Mouse (Mus musculus) cerebellum, adult 11 months (tissue): Measurements from ENCODE around the gene Vps13a.
"Not testable (repeated sequence)": the region's sequence is repeated elsewhere in the genome, so short reads cannot be mapped to it uniquely, and the experiment has no call there.

Source experiments
- DNase-seq: peaks from one replicate; pipeline ENCODE4 v3.0.0; 2022

Vps13a gene

GRCm38 (mm10) chr19:16780790-16781384, at the start of gene Vps13a:
TSS of gene Vps13a (minus strand) at chr19:16780933.
- DNase-seq = peak; percentile 82

DNA sequence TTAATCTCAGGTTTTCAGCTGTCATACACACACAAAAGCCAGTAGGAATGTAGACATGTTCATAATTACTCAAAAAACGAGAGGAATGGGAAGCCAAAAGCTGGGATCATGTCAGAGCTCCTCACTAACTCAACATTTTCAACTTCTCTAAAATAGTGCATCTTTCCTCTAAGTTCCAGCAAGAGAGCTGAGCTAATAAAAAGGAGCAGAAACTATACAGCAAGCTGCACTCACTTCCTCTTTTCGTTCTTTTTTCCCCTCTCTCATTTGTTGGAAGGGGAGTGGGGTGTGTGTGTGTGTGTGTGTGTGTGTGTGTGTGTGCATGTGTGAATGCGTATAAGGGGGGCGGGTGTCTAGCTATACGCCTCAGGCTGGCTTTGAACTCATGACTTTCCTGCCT, 46.9 kb upstream of the Vps13a start:
- no peak for DNase-seq

DNA sequence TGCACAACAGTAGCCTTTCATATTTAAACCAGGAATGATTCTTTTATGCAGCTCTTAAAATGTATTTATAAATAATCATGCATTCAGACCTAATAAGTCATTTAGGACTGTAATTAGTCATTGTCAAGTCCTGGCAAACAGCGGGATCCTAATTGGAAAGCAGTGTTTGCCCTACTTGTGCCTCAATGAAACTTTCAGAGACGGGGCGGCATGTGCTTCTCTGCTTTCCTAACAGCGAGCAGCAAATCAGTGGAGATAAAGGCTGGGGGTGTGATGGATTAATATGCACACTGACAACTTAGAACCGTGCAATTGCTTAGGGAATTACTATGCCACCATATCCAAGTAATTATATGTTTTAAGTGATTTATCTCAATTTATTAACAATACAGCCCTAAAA, 44.5 kb upstream of the Vps13a start:
- DNase-seq = no peak

- no peak for DNase-seq
Observed at GRCm38 (mm10) chr19:16814848-16815247, 34.1 kb upstream of the Vps13a start.

GRCm38 (mm10) chr19:16813306-16813705, 32.6 kb upstream of the Vps13a start:
- DNase-seq = no peak

GRCm38 (mm10) chr19:16812072-16812608, 31.4 kb upstream of the Vps13a start:
- DNase-seq = no peak

DNA sequence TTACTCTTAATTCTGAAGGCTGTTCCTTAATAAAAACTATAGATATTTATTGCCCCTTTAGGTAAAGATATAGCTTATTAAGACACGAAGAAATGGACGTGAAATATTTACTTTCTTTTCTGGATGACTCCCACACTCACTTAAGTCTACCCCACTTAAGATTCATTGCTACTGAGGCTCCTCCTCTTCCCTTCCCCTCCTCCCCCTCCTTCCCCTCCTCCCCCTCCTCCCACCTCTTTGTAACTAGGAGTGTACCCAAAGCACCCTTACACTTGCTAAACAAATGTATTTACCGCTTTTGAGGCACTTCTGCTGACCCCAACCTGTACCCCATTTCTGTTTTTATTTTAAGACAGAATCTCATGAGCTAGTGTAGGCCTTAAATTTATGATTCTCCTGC, 24.4 kb upstream of the Vps13a start:
- no peak for DNase-seq

GRCm38 (mm10) chr19:16804578-16804977, 23.8 kb upstream of the Vps13a start:
- DNase-seq = no peak

DNA sequence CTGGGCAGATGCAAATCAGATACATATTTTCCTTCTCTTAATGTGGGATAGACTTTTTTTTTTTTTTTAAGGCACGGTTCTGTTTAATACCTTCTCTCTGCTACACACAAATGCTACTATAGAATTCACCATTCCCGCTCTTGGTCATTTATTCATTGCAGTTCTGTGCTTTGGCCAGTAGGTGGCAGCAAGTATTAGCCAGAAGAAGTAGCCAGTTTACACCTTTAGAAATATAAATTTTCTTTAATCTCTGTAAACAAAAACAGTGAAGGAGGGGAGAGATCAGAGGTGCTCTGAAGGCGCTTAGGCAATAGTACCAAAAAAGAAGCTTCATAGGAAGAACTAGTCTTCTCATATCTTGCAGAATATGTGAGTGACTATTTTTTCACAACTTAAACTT, 22.0 kb upstream of the Vps13a start:
- DNase-seq = peak; percentile 13

- no peak for DNase-seq
Observed at GRCm38 (mm10) chr19:16802123-16802522, 21.4 kb upstream of the Vps13a start.

- DNase-seq = no peak
Observed at GRCm38 (mm10) chr19:16797923-16798322, 17.2 kb upstream of the Vps13a start.

GRCm38 (mm10) chr19:16794486-16794885, 13.8 kb upstream of the Vps13a start:
- DNase-seq = not testable (repeated sequence)

- DNase-seq = no peak
Observed at GRCm38 (mm10) chr19:16789930-16790329, 9.2 kb upstream of the Vps13a start.

DNA sequence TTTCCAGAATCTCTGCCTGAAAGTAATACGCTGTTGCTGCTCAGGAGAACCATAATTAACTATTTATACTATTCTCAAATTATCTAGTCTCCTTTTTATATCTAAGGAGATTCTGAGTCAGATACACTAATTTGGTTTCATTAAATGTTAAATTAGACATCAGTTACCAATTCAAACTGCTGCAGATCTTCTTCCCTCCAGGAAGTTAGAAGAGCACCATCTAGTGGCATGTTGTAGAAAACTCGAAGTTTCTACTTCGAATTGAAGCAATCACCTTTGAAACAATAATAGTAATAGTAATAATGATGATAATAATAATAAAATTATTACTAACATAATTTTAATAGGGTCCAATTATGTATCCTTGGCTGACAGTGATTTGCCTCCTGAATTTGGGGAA, 4.1 kb upstream of the Vps13a start:
- DNase-seq = no peak

GRCm38 (mm10) chr19:16781406-16782019, 780 bp upstream of the Vps13a start:
- DNase-seq = no peak

DNA sequence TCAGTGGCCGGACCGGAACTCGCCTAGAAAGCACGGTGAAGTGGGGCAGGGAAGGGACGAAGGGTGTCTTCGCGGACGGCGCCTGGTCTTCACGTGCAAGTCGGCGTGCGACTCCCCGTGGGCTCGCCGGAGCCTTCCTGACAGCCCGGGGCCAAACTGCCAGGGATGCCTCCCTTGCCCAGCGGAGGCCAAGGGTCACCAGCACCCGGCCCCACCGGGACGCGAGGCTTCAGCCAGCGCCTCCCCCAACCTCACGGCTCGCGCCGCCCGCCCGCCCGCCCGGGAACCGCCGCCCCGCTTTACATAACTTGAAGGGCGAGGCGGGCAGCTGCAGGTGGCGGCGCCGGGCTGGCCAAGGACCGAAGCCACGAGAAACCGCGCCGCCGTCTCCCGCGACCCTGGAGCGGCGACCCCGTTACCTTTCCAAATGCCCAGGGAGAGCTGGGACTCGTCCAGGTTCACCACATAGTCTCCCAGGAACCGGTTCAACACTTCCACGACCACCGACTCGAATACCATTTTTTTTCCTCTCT, 416 bp downstream of the Vps13a start:
- peak; percentile 44 for DNase-seq

GRCm38 (mm10) chr19:16779786-16780185, 947 bp downstream of the Vps13a start:
- DNase-seq = no peak

GRCm38 (mm10) chr19:16779281-16779680, 1.5 kb downstream of the Vps13a start:
- peak; percentile 12 for DNase-seq

GRCm38 (mm10) chr19:16778578-16778977, 2.2 kb downstream of the Vps13a start:
- DNase-seq = no peak

DNA sequence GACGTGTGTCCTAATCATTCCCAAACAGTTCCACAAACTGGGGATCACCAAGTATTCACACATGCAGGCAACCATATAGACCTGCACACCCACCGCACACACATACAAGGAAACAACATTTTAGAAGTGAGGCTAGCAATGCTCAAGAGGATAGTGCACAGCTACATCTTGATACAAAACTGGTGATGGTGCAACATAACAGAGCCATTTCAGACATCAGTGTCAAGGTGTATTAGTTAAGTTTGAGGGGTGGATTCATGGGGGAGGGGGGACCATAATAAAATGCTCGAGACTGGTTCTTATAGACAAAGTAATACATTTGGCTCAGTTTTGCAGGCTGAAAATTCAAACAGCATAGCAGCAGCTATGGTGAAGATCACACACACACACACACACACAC, 2.8 kb downstream of the Vps13a start:
- no peak for DNase-seq

DNA sequence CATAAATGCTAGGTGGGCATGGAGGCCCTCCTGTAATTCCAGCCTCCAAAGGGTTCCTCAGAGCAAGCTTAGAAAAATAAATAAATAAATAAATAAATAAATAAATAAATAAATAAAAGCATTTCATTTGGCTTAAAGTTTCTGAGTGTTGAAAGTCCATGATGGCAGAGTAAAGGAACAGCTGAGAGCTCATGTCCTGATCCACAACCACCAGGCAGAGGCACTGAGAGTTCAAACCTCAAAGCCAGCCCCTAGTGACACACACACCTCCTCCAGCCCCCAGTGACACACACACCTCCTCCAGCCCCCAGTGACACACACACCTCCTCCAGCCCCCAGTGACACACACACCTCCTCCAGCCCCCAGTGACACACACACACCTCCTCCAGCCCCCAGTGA, 3.3 kb downstream of the Vps13a start:
- not testable (repeated sequence) for DNase-seq

DNA sequence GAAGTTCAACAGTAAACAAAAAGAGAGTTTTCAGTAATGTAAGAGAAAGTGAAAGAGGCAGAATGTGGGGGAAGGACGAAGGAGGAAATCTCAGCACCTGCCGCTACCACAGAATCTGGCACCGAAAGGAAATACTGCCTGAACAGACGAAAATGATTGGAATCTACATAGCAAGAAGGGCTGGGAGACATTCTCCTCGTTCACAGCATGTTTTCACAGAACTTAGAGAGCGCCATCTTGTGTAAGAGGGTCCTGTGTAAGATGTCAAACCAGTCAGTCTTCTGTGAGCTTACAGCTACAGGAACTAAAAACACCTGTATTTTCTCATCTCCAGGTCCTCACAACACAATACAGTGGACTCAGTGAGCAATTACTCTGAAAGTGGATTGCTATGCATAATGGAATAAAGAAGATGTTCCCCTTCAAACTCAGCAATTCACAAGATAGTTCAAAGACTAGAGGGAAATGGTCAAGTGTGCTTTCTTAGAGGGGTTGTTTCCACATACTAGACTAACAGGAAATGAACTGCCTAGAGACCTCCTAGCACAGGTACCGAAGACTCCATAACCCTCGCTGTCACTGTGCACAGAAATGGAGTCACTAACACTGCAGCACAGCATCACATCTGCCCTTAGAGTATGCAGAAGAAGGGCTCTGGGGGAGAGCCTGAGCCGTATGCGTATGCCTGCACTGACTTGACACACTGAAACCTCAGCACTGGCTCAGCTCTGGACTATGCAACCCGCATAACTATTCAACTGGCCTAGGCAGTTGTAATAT, 7.3 kb downstream of the Vps13a start:
- no peak for DNase-seq

- no peak for DNase-seq
Observed at GRCm38 (mm10) chr19:16767407-16767806, 13.3 kb downstream of the Vps13a start.

DNA sequence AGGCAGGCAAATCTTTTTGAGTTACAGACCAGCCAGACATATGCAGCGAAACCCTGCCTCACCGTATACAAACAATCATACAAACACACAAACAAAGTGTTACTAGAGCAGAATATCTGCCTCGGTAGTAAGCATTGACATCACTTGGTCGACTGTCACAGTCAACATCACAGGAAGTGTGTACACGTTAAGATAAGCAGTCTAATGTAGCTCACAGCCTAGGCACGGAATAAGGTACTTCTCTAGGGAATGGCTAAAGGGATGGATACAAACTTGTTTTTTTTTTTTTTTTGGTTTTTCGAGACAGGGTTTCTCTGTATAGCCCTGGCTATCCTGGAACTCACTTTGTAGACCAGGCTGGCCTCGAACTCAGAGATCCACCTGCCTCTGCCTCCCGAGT, 23.3 kb downstream of the Vps13a start:
- DNase-seq = not testable (repeated sequence)
